Mouse (Mus musculus): ENCODE measurements around the gene Hivep3. TPM values are rescaled to one million over a fixed set of nuclear protein-coding genes. Genes with fewer than 3 reads are reported as not detected.

Gene Hivep3
- polyA plus RNA-seq, 1 experiment from 2014 or later, result 6.2 TPM

- Histone ChIP-seq H3K4me1 (replicated peaks; ENCODE audit: control insufficient read depth, insufficient read depth, low read length) (peaks cover 4% of the 10 kb centered on the region), H3K36me3 (ENCODE audit: control insufficient read depth, insufficient read depth, low read length) (no peaks in the 10 kb centered on the region), H3K4me3 (ENCODE audit: low read depth, low read length) (no peak overlapping the region), H3K27me3 (replicated peaks; ENCODE audit: control insufficient read depth, insufficient read depth, low read length) (no peaks in the 10 kb centered on the region), H3K9ac (ENCODE audit: low read length) (no peak overlapping the region), H3K9me3 (ENCODE audit: control insufficient read depth, low read length) (no peaks in the 10 kb centered on the region), H3K27ac (ENCODE audit: low read depth) (no peak overlapping the region), H3K4me2 (ENCODE audit: low read length) (no peak overlapping the region)
- ATAC-seq (replicated peaks; ENCODE audit: low FRiP score, low TSS enrichment, low read depth) (no peak), DNase-seq (ENCODE audit: low spot score) (no peak)
- 63% methylated on average over 8 of the region's 8 CpGs for WGBS
These were observed 412.3 kb downstream of the Hivep3 start for GRCm38 (mm10) chr4:120145931-120146330.

GRCm38 (mm10) chr4:120148291-120149141 lies 414.9 kb downstream of the Hivep3 start:
- no peaks in the 10 kb centered on the region for H3K36me3 ChIP-seq (ENCODE audit: control insufficient read depth, insufficient read depth, low read length)
- no peaks in the 10 kb centered on the region for H3K27me3 ChIP-seq (replicated peaks; ENCODE audit: control insufficient read depth, insufficient read depth, low read length)
- H3K4me2 ChIP-seq (ENCODE audit: low read length), result peak overlapping the region; percentile 46
- no peaks in the 10 kb centered on the region for H3K9me3 ChIP-seq (ENCODE audit: control insufficient read depth, low read length)
- H3K27ac ChIP-seq (ENCODE audit: low read depth), result 0 out of 2 replicates have a peak overlapping the region, but pooled peaks have one; percentile 35
- ATAC-seq (replicated peaks; ENCODE audit: low FRiP score, low TSS enrichment, low read depth), result peak; percentile 85
- peak overlapping the region; percentile 2 for H3K9ac ChIP-seq (ENCODE audit: low read length)
- H3K4me1 ChIP-seq (replicated peaks; ENCODE audit: control insufficient read depth, insufficient read depth, low read length), result peaks cover 4% of the 10 kb centered on the region
- 5% methylated on average over 45 of the region's 45 CpGs for WGBS
- DNase-seq (ENCODE audit: low spot score), result peak; percentile 88
- peak overlapping the region; percentile 11 for H3K4me3 ChIP-seq (ENCODE audit: low read depth, low read length)

- H3K9ac ChIP-seq (ENCODE audit: low read length), result peak overlapping the region; percentile 2; the same call in 1 of the 2 replicates
- H3K4me2 ChIP-seq (ENCODE audit: low read length), result peak overlapping the region; percentile 46
- H3K36me3 ChIP-seq (ENCODE audit: control insufficient read depth, insufficient read depth, low read length), result no peaks in the 10 kb centered on the region
- no peak for DNase-seq (ENCODE audit: low spot score)
- WGBS, result 49% methylated on average over 3 of the region's 3 CpGs
- peaks cover 4% of the 10 kb centered on the region for H3K4me1 ChIP-seq (replicated peaks; ENCODE audit: control insufficient read depth, insufficient read depth, low read length)
- no peaks in the 10 kb centered on the region for H3K9me3 ChIP-seq (ENCODE audit: control insufficient read depth, low read length)
- H3K27me3 ChIP-seq (replicated peaks; ENCODE audit: control insufficient read depth, insufficient read depth, low read length), result no peaks in the 10 kb centered on the region
- H3K27ac ChIP-seq (ENCODE audit: low read depth), result 0 out of 2 replicates have a peak overlapping the region, but pooled peaks have one; percentile 35
- ATAC-seq (replicated peaks; ENCODE audit: low FRiP score, low TSS enrichment, low read depth), result peak; percentile 24; the same call in 1 of the 2 replicates
- H3K4me3 ChIP-seq (ENCODE audit: low read depth, low read length), result no peak overlapping the region
These were observed 415.5 kb downstream of the Hivep3 start for GRCm38 (mm10) chr4:120149142-120149524.

GRCm38 (mm10) chr4:120150345-120150920 lies 416.8 kb downstream of the Hivep3 start:
- Histone ChIP-seq H3K9me3 (ENCODE audit: control insufficient read depth, low read length) (no peaks in the 10 kb centered on the region), H3K27me3 (replicated peaks; ENCODE audit: control insufficient read depth, insufficient read depth, low read length) (no peaks in the 10 kb centered on the region), H3K4me1 (replicated peaks; ENCODE audit: control insufficient read depth, insufficient read depth, low read length) (peaks cover 4% of the 10 kb centered on the region), H3K9ac (ENCODE audit: low read length) (no peak overlapping the region), H3K4me3 (ENCODE audit: low read depth, low read length) (no peak overlapping the region), H3K4me2 (ENCODE audit: low read length) (no peak overlapping the region), H3K27ac (ENCODE audit: low read depth) (no peak overlapping the region), H3K36me3 (ENCODE audit: control insufficient read depth, insufficient read depth, low read length) (no peaks in the 10 kb centered on the region)
- WGBS, result 52% methylated on average over 6 of the region's 6 CpGs
- DNase-seq (ENCODE audit: low spot score) (no peak), ATAC-seq (replicated peaks; ENCODE audit: low FRiP score, low TSS enrichment, low read depth) (no peak)

DNA sequence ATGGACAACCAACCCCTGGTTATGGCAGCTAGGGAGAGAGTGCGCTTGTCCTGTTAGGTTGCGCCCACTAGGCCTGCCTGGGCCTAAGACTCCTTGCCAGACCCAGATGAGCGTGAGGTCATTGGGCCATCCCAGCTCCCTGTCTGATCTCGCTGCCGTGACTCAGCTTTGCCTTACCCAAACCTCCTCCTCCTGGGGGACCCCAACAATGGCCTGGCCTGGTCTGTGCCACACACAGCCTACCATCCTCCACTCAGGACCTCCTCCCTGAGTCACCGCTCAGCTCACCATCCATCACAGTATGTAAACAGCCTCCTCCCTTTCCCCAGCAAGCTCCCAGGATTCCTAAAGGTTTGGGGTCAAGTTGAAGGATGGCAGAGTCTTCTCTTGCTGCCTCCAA lies 418.3 kb downstream of the Hivep3 start:
- Histone ChIP-seq H3K27me3 (replicated peaks; ENCODE audit: control insufficient read depth, insufficient read depth, low read length) (no peaks in the 10 kb centered on the region), H3K4me2 (ENCODE audit: low read length) (no peak overlapping the region), H3K36me3 (ENCODE audit: control insufficient read depth, insufficient read depth, low read length) (no peaks in the 10 kb centered on the region), H3K27ac (ENCODE audit: low read depth) (no peak overlapping the region), H3K4me3 (ENCODE audit: low read depth, low read length) (no peak overlapping the region), H3K9me3 (ENCODE audit: control insufficient read depth, low read length) (no peaks in the 10 kb centered on the region), H3K4me1 (replicated peaks; ENCODE audit: control insufficient read depth, insufficient read depth, low read length) (peaks cover 4% of the 10 kb centered on the region), H3K9ac (ENCODE audit: low read length) (no peak overlapping the region)
- WGBS, result 62% methylated on average over 6 of the region's 6 CpGs
- DNase-seq (ENCODE audit: low spot score) (no peak), ATAC-seq (replicated peaks; ENCODE audit: low FRiP score, low TSS enrichment, low read depth) (no peak)

DNA sequence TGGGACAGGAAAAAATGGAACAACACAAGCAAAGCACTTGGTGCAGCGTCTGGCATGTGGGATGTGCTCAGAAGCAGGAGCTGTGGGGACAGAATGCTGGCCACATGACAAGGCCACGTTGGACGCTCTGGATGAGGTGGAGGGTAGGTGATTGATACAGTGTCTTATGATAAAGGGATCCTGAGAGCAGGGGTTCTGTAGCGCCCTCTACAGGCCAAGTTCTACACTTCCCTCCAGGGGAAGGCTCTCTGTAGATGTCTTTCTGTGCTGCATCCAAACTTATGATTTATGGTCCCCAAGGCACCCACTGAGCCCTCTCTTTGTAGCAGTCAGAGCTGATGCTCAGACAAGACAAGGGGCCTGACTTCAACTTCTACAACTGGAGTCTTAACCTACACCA lies 419.1 kb downstream of the Hivep3 start:
- Histone ChIP-seq H3K4me3 (ENCODE audit: low read depth, low read length) (no peak overlapping the region), H3K27ac (ENCODE audit: low read depth) (no peak overlapping the region), H3K36me3 (ENCODE audit: control insufficient read depth, insufficient read depth, low read length) (no peaks in the 10 kb centered on the region), H3K9ac (ENCODE audit: low read length) (no peak overlapping the region), H3K9me3 (ENCODE audit: control insufficient read depth, low read length) (no peaks in the 10 kb centered on the region), H3K27me3 (replicated peaks; ENCODE audit: control insufficient read depth, insufficient read depth, low read length) (no peaks in the 10 kb centered on the region), H3K4me2 (ENCODE audit: low read length) (no peak overlapping the region), H3K4me1 (replicated peaks; ENCODE audit: control insufficient read depth, insufficient read depth, low read length) (peaks cover 4% of the 10 kb centered on the region)
- DNase-seq (ENCODE audit: low spot score) (no peak), ATAC-seq (replicated peaks; ENCODE audit: low FRiP score, low TSS enrichment, low read depth) (no peak)
- WGBS, result 65% methylated on average over 4 of the region's 4 CpGs

DNA sequence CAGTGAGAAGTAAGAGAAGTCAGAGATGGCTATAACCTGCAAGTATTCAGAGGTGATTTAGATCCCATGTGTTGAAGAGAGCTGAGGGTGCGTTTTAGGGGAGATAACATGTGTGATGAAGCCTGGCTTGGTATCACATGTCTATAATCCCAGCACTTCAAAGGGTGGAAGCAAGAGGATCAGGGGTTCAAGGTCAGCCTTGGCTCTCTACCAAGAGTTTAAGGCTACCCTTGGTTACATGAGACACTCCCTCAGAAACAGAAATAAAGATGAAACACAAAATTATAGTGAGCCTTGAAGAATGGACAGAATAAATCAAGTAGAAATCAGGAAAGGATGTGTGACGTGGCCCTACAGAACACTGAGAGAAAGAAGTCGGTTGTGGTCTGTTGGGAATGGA lies 420.2 kb downstream of the Hivep3 start:
- H3K9me3 ChIP-seq (ENCODE audit: control insufficient read depth, low read length), result no peaks in the 10 kb centered on the region
- H3K27me3 ChIP-seq (replicated peaks; ENCODE audit: control insufficient read depth, insufficient read depth, low read length), result no peaks in the 10 kb centered on the region
- no peak for DNase-seq (ENCODE audit: low spot score)
- H3K4me2 ChIP-seq (ENCODE audit: low read length), result no peak overlapping the region
- H3K4me3 ChIP-seq (ENCODE audit: low read depth, low read length), result no peak overlapping the region
- H3K36me3 ChIP-seq (ENCODE audit: control insufficient read depth, insufficient read depth, low read length), result no peaks in the 10 kb centered on the region
- ATAC-seq (replicated peaks; ENCODE audit: low FRiP score, low TSS enrichment, low read depth), result no peak
- no peak overlapping the region for H3K9ac ChIP-seq (ENCODE audit: low read length)
- H3K4me1 ChIP-seq (replicated peaks; ENCODE audit: control insufficient read depth, insufficient read depth, low read length), result peaks cover 4% of the 10 kb centered on the region
- no peak overlapping the region for H3K27ac ChIP-seq (ENCODE audit: low read depth)
- 82% methylated on average over 3 of the region's 3 CpGs for WGBS

DNA sequence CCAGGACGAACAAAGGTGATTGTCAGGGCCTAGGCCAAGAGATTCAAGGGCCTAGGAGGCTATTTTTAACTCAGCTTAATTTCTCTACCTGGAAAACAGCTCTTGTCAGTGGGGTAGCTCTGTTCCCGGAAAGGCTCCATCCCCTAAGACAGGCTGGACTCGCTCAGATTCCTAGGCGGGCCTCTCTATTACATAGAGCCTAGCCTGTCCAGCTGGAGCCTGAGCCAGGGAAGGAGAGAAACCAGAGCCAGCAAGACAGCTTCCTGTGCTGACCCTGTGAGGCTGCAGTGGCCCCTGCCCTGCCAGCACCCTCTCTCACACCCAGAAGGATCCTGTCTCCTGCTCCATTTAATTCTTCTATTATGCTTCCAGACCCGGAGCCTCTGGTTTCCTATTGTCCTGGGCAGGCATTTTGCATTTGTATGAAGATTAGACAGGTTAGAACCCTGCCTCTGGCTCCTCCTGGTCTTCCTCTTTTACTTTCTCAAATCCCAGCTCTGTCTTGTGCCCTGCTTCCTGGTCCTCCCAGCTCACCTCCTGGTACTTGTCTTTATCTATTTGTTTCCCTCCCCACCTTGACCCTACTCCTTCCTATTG lies 425.2 kb downstream of the Hivep3 start:
- WGBS, result 36% methylated on average over 5 of the region's 5 CpGs
- Histone ChIP-seq H3K4me2 (ENCODE audit: low read length) (no peak overlapping the region), H3K36me3 (ENCODE audit: control insufficient read depth, insufficient read depth, low read length) (no peaks in the 10 kb centered on the region), H3K27ac (ENCODE audit: low read depth) (peak overlapping the region; percentile 22; the same call in 1 of the 2 replicates), H3K4me1 (replicated peaks; ENCODE audit: control insufficient read depth, insufficient read depth, low read length) (peaks cover 22% of the 10 kb centered on the region), H3K4me3 (ENCODE audit: low read depth, low read length) (no peak overlapping the region), H3K27me3 (replicated peaks; ENCODE audit: control insufficient read depth, insufficient read depth, low read length) (no peaks in the 10 kb centered on the region), H3K9me3 (ENCODE audit: control insufficient read depth, low read length) (no peaks in the 10 kb centered on the region), H3K9ac (ENCODE audit: low read length) (no peak overlapping the region)
- no peak for DNase-seq (ENCODE audit: low spot score)
- ATAC-seq (replicated peaks; ENCODE audit: low FRiP score, low TSS enrichment, low read depth), result no peak
